ENCODE assay signal across 10 mouse cellular contexts in the genomic region with DNA sequence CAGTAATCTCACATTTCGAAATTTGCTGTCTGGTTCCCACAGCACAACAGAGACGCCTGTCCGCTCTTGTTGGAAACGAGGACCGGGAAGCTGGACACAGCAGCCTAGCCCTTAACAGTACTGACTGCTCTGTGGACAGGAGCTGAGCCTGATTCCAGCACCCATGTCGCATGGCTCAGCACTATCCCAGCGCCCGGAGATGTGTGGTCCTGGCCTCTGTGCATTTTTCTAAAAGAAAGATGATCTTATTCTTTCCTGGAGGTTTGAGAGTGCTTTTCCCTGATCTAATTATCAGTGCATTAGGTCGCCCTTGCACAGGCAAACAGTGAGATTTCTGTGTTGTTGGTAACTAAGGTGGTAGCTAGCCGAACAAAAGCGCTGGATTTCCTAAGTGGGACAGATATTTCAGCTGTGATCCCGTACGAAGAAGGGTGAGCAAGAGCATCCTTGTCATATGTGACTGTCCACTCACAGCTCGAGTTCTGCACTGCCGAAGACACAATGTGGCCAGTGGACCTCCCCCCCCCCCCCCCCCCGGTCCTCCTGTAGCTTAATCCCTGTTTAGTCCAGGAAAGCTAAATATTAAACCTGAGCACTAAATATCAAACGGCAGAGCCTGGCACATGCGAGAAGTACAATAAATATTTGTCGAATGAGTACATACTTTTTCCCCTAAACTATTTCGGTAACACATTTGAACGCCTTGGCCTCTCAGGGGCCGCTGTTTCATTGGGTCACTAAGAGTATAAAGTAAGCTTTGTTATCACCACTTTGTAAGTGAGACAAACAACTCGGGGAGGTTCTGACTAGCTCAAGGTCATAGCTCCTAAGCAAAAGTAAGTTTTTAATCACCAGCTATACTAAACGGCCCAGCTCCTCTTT.
DNase-seq lines count a peak whose midpoint lies in the region; ATAC-seq and TF ChIP-seq lines count a peak whose summit lies in the region.
"Had no signal": no experiment of that assay in that cellular context is flagged by ENCODE, and none has a peak within 500 bp of the region (broad histone marks: within the 10 kb centered on the region; RNA-seq: fewer than 3 reads in every experiment).

No protein-coding gene starts in this region.

- no peaks in the 10 kb centered on the region for H3K9me3 ChIP-seq in forebrain, embryonic 15.5 days
- H3K9me3 ChIP-seq in forebrain, embryonic 13.5 days (replicated peaks), result no peaks in the 10 kb centered on the region
- H3K9me3 ChIP-seq in intestine, embryonic 14.5 days (ENCODE audit: control insufficient read depth, low read length), result no peaks in the 10 kb centered on the region
- no peaks in the 10 kb centered on the region for H3K9me3 ChIP-seq in intestine, postnatal 0 days (ENCODE audit: control insufficient read depth)
- no peaks in the 10 kb centered on the region for H3K9me3 ChIP-seq in lung, postnatal 0 days (ENCODE audit: low read length)
- H3K9me3 ChIP-seq in midbrain, postnatal 0 days (ENCODE audit: low read length), result no peaks in the 10 kb centered on the region
- H3K9me3 ChIP-seq: G1E had no signal

- no peak overlapping the region for H3K4me2 ChIP-seq in forebrain, embryonic 15.5 days (replicated peaks)
- no peak overlapping the region for H3K4me2 ChIP-seq in forebrain, embryonic 13.5 days
- H3K4me2 ChIP-seq in intestine, embryonic 14.5 days (ENCODE audit: low read length), result no peak overlapping the region
- no peak overlapping the region for H3K4me2 ChIP-seq in intestine, postnatal 0 days (replicated peaks; ENCODE audit: low read depth)
- H3K4me2 ChIP-seq in lung, postnatal 0 days (replicated peaks; ENCODE audit: low read depth, low read length), result no peak overlapping the region
- no peak overlapping the region for H3K4me2 ChIP-seq in midbrain, postnatal 0 days (ENCODE audit: low read depth, low read length, poor library complexity, severe bottlenecking)

- no peaks in the 10 kb centered on the region for H3K27me3 ChIP-seq in forebrain, embryonic 15.5 days
- H3K27me3 ChIP-seq in forebrain, embryonic 13.5 days, result no peaks in the 10 kb centered on the region
- H3K27me3 ChIP-seq in intestine, embryonic 14.5 days (replicated peaks; ENCODE audit: control insufficient read depth, insufficient read depth, low read length), result no peaks in the 10 kb centered on the region
- no peaks in the 10 kb centered on the region for H3K27me3 ChIP-seq in intestine, postnatal 0 days (replicated peaks; ENCODE audit: control insufficient read depth, insufficient read depth, low read length)
- no peaks in the 10 kb centered on the region for H3K27me3 ChIP-seq in lung, postnatal 0 days (replicated peaks; ENCODE audit: insufficient read depth, low read length)
- no peaks in the 10 kb centered on the region for H3K27me3 ChIP-seq in midbrain, postnatal 0 days (ENCODE audit: insufficient read depth, low read length)

- no peak overlapping the region for H3K4me3 ChIP-seq in forebrain, embryonic 15.5 days
- H3K4me3 ChIP-seq in forebrain, embryonic 13.5 days, result no peak overlapping the region
- no peak overlapping the region for H3K4me3 ChIP-seq in intestine, embryonic 14.5 days (ENCODE audit: low read depth, low read length)
- no peak overlapping the region for H3K4me3 ChIP-seq in intestine, postnatal 0 days (ENCODE audit: low read depth, low read length)
- H3K4me3 ChIP-seq in lung, postnatal 0 days (ENCODE audit: low read depth, low read length), result no peak overlapping the region
- H3K4me3 ChIP-seq in midbrain, postnatal 0 days (ENCODE audit: low read depth, low read length), result no peak overlapping the region

- H3K9ac ChIP-seq in forebrain, embryonic 15.5 days (replicated peaks), result no peak overlapping the region
- H3K9ac ChIP-seq in forebrain, embryonic 13.5 days, result no peak overlapping the region
- no peak overlapping the region for H3K9ac ChIP-seq in intestine, embryonic 14.5 days (ENCODE audit: low read length)
- H3K9ac ChIP-seq in intestine, postnatal 0 days (ENCODE audit: low read depth, low read length), result no peak overlapping the region
- no peak overlapping the region for H3K9ac ChIP-seq in lung, postnatal 0 days (replicated peaks; ENCODE audit: low read depth)
- no peak overlapping the region for H3K9ac ChIP-seq in midbrain, postnatal 0 days (replicated peaks; ENCODE audit: low read length, poor library complexity, severe bottlenecking)

- no peak for TF ChIP-seq CTCF in intestine, postnatal 0 days (IDR thresholded peaks at IDR 0.05; ENCODE audit: low read depth)
- no peak for TF ChIP-seq CTCF in lung, postnatal 0 days (IDR thresholded peaks at IDR 0.05)
- no peak for TF ChIP-seq CTCF in midbrain, postnatal 0 days (IDR thresholded peaks at IDR 0.05)

- peak overlapping the region; percentile 27; the same call in 1 of the 2 replicates for H3K27ac ChIP-seq in forebrain, embryonic 15.5 days (replicated peaks)
- H3K27ac ChIP-seq in forebrain, embryonic 13.5 days, result no peak overlapping the region
- H3K27ac ChIP-seq in intestine, embryonic 14.5 days (ENCODE audit: low read depth), result peak overlapping the region; percentile 16; the same call in 1 of the 2 replicates
- H3K27ac ChIP-seq in intestine, postnatal 0 days (ENCODE audit: low read depth, low read length), result no peak overlapping the region
- H3K27ac ChIP-seq in lung, postnatal 0 days (ENCODE audit: low read length), result peak overlapping the region; percentile 49; the same call in 1 of the 2 replicates
- H3K27ac ChIP-seq in midbrain, postnatal 0 days (ENCODE audit: low read depth, low read length), result peak overlapping the region; percentile 18; the same call in 1 of the 2 replicates

- no peak for TF ChIP-seq EP300 in lung, postnatal 0 days (IDR thresholded peaks at IDR 0.05)

- no peak for ATAC-seq in forebrain, embryonic 15.5 days (replicated peaks)
- ATAC-seq in forebrain, embryonic 13.5 days, result no peak
- ATAC-seq in intestine, embryonic 14.5 days (replicated peaks; ENCODE audit: low FRiP score, low TSS enrichment, low read depth), result no peak
- no peak for ATAC-seq in intestine, postnatal 0 days
- ATAC-seq in lung, postnatal 0 days, result peak; percentile 53
- ATAC-seq in midbrain, postnatal 0 days (ENCODE audit: low FRiP score), result no peak
- ATAC-seq in megakaryocyte-erythroid progenitor cell, adult 5-6 weeks (replicated peaks; ENCODE audit: low FRiP score, low TSS enrichment, poor library complexity, severe bottlenecking), result no peak

- peak; percentile 51 for DNase-seq in intestine, embryonic 14.5 days (ENCODE audit: low spot score)
- DNase-seq in lung, postnatal 0 days (ENCODE audit: low spot score), result peak; percentile 52
- DNase-seq in lung, postnatal 10 days, result no peak
- no peak for DNase-seq in midbrain, postnatal 0 days (ENCODE audit: low spot score)
- DNase-seq: left cerebral cortex, postnatal 4 days had no signal

- peaks cover 39% of the 10 kb centered on the region for H3K4me1 ChIP-seq in forebrain, embryonic 15.5 days
- H3K4me1 ChIP-seq in forebrain, embryonic 13.5 days, result peaks cover 48% of the 10 kb centered on the region
- peaks cover 24% of the 10 kb centered on the region for H3K4me1 ChIP-seq in intestine, embryonic 14.5 days (replicated peaks; ENCODE audit: control insufficient read depth, insufficient read depth, low read length)
- H3K4me1 ChIP-seq in intestine, postnatal 0 days (replicated peaks; ENCODE audit: control insufficient read depth, insufficient read depth, low read length), result no peaks in the 10 kb centered on the region
- no peaks in the 10 kb centered on the region for H3K4me1 ChIP-seq in lung, postnatal 0 days (ENCODE audit: insufficient read depth, low read depth, low read length)
- 0 out of 2 replicates have a peak, but pooled peaks cover 4% of the 10 kb centered on the region for H3K4me1 ChIP-seq in midbrain, postnatal 0 days (ENCODE audit: insufficient read depth, low read length)

- WGBS in forebrain, embryonic 15.5 days, result 57% methylated on average over 24 of the region's 24 CpGs
- 67% methylated on average over 24 of the region's 24 CpGs for WGBS in forebrain, embryonic 13.5 days
- 50% methylated on average over 24 of the region's 24 CpGs for WGBS in intestine, embryonic 14.5 days
- 38% methylated on average over 24 of the region's 24 CpGs for WGBS in intestine, postnatal 0 days
- WGBS in lung, postnatal 0 days, result 49% methylated on average over 23 of the region's 24 CpGs
- 68% methylated on average over 24 of the region's 24 CpGs for WGBS in midbrain, postnatal 0 days

- peaks cover 10% of the 10 kb centered on the region; the same call in 1 of the 2 replicates for H3K36me3 ChIP-seq in forebrain, embryonic 15.5 days
- peaks cover 18% of the 10 kb centered on the region for H3K36me3 ChIP-seq in forebrain, embryonic 13.5 days (ENCODE audit: poor library complexity, severe bottlenecking)
- H3K36me3 ChIP-seq in intestine, embryonic 14.5 days (ENCODE audit: control insufficient read depth, insufficient read depth, low read length), result peaks cover 41% of the 10 kb centered on the region; the same call in 1 of the 2 replicates
- peaks cover 7% of the 10 kb centered on the region; the same call in 1 of the 2 replicates for H3K36me3 ChIP-seq in intestine, postnatal 0 days (ENCODE audit: control insufficient read depth, insufficient read depth)
- no peaks in the 10 kb centered on the region for H3K36me3 ChIP-seq in lung, postnatal 0 days (ENCODE audit: insufficient read depth, low read length)
- no peaks in the 10 kb centered on the region for H3K36me3 ChIP-seq in midbrain, postnatal 0 days (ENCODE audit: insufficient read depth, low read length)

Comparison
In these comparisons a context has a peak if more than half of its experiments do, and no peak if none do; other contexts are left out.
1. H3K27ac ChIP-seq: peak in forebrain, embryonic 15.5 days (single experiment), intestine, embryonic 14.5 days (single experiment), lung, postnatal 0 days (single experiment) and midbrain, postnatal 0 days (single experiment); none in forebrain, embryonic 13.5 days (single experiment) and intestine, postnatal 0 days (single experiment).
2. DNase-seq: peak in intestine, embryonic 14.5 days (single experiment) and lung, postnatal 0 days (single experiment); none in lung, postnatal 10 days (single experiment) and midbrain, postnatal 0 days (single experiment).